Mouse (Mus musculus): Measurements from ENCODE around the gene Tmcc3. TPM values are rescaled to one million over a fixed set of nuclear protein-coding genes. Genes with fewer than 3 reads are reported as not detected.

The Tmcc3 gene
- polyA plus RNA-seq, 1 experiment from 2014 or later, result 11.3 TPM

GRCm38 (mm10) chr10:94457454-94457853 lies 145.7 kb downstream of the Tmcc3 start:
- Histone ChIP-seq H3K4me2 (ENCODE audit: low read length) (no peak overlapping the region), H3K27ac (replicated peaks; ENCODE audit: low read depth, low read length) (no peak overlapping the region), H3K4me3 (replicated peaks; ENCODE audit: low read depth, low read length) (no peak overlapping the region), H3K4me1 (ENCODE audit: control insufficient read depth, insufficient read depth, low read length) (no peaks in the 10 kb centered on the region), H3K9ac (replicated peaks; ENCODE audit: low read length) (no peak overlapping the region), H3K9me3 (ENCODE audit: control insufficient read depth, low read length) (no peaks in the 10 kb centered on the region), H3K36me3 (ENCODE audit: control insufficient read depth, insufficient read depth, low read length) (no peaks in the 10 kb centered on the region), H3K27me3 (ENCODE audit: control insufficient read depth, insufficient read depth, low read length) (no peaks in the 10 kb centered on the region)
- WGBS, result 74% methylated on average over 1 of the region's 1 CpGs
- DNase-seq (no peak), ATAC-seq (ENCODE audit: low FRiP score, low TSS enrichment) (no peak)

GRCm38 (mm10) chr10:94458690-94459089 lies 146.9 kb downstream of the Tmcc3 start:
- no peak overlapping the region for H3K27ac ChIP-seq (replicated peaks; ENCODE audit: low read depth, low read length)
- ATAC-seq (ENCODE audit: low FRiP score, low TSS enrichment), result no peak
- no peaks in the 10 kb centered on the region for H3K27me3 ChIP-seq (ENCODE audit: control insufficient read depth, insufficient read depth, low read length)
- no peaks in the 10 kb centered on the region for H3K9me3 ChIP-seq (ENCODE audit: control insufficient read depth, low read length)
- H3K4me2 ChIP-seq (ENCODE audit: low read length), result no peak overlapping the region
- 66% methylated on average over 6 of the region's 6 CpGs for WGBS
- no peak for DNase-seq
- no peak overlapping the region for H3K4me3 ChIP-seq (replicated peaks; ENCODE audit: low read depth, low read length)
- no peaks in the 10 kb centered on the region for H3K4me1 ChIP-seq (ENCODE audit: control insufficient read depth, insufficient read depth, low read length)
- H3K36me3 ChIP-seq (ENCODE audit: control insufficient read depth, insufficient read depth, low read length), result no peaks in the 10 kb centered on the region
- H3K9ac ChIP-seq (replicated peaks; ENCODE audit: low read length), result no peak overlapping the region

GRCm38 (mm10) chr10:94461378-94461777 lies 149.6 kb downstream of the Tmcc3 start:
- Histone ChIP-seq H3K27me3 (ENCODE audit: control insufficient read depth, insufficient read depth, low read length) (no peaks in the 10 kb centered on the region), H3K4me1 (ENCODE audit: control insufficient read depth, insufficient read depth, low read length) (no peaks in the 10 kb centered on the region), H3K9ac (replicated peaks; ENCODE audit: low read length) (no peak overlapping the region), H3K9me3 (ENCODE audit: control insufficient read depth, low read length) (no peaks in the 10 kb centered on the region), H3K27ac (replicated peaks; ENCODE audit: low read depth, low read length) (no peak overlapping the region), H3K36me3 (ENCODE audit: control insufficient read depth, insufficient read depth, low read length) (no peaks in the 10 kb centered on the region), H3K4me3 (replicated peaks; ENCODE audit: low read depth, low read length) (no peak overlapping the region), H3K4me2 (ENCODE audit: low read length) (no peak overlapping the region)
- no peak for ATAC-seq (ENCODE audit: low FRiP score, low TSS enrichment)
- 87% methylated on average over 3 of the region's 3 CpGs for WGBS
- no peak for DNase-seq

GRCm38 (mm10) chr10:94461871-94462270 lies 150.1 kb downstream of the Tmcc3 start:
- ATAC-seq (ENCODE audit: low FRiP score, low TSS enrichment) (no peak), DNase-seq (no peak)
- H3K27me3 ChIP-seq (ENCODE audit: control insufficient read depth, insufficient read depth, low read length), result no peaks in the 10 kb centered on the region
- no peak overlapping the region for H3K4me3 ChIP-seq (replicated peaks; ENCODE audit: low read depth, low read length)
- no peak overlapping the region for H3K4me2 ChIP-seq (ENCODE audit: low read length)
- no peaks in the 10 kb centered on the region for H3K9me3 ChIP-seq (ENCODE audit: control insufficient read depth, low read length)
- no peaks in the 10 kb centered on the region for H3K4me1 ChIP-seq (ENCODE audit: control insufficient read depth, insufficient read depth, low read length)
- WGBS, result 81% methylated on average over 8 of the region's 8 CpGs
- no peak overlapping the region for H3K9ac ChIP-seq (replicated peaks; ENCODE audit: low read length)
- H3K27ac ChIP-seq (replicated peaks; ENCODE audit: low read depth, low read length), result no peak overlapping the region
- H3K36me3 ChIP-seq (ENCODE audit: control insufficient read depth, insufficient read depth, low read length), result no peaks in the 10 kb centered on the region

- ATAC-seq (ENCODE audit: low FRiP score, low TSS enrichment) (no peak), DNase-seq (peak; percentile 43)
- H3K27ac ChIP-seq (replicated peaks; ENCODE audit: low read depth, low read length), result no peak overlapping the region
- 55% methylated on average over 15 of the region's 15 CpGs for WGBS
- no peaks in the 10 kb centered on the region for H3K9me3 ChIP-seq (ENCODE audit: control insufficient read depth, low read length)
- no peak overlapping the region for H3K4me2 ChIP-seq (ENCODE audit: low read length)
- H3K36me3 ChIP-seq (ENCODE audit: control insufficient read depth, insufficient read depth, low read length), result no peaks in the 10 kb centered on the region
- H3K9ac ChIP-seq (replicated peaks; ENCODE audit: low read length), result no peak overlapping the region
- no peaks in the 10 kb centered on the region for H3K4me1 ChIP-seq (ENCODE audit: control insufficient read depth, insufficient read depth, low read length)
- no peaks in the 10 kb centered on the region for H3K27me3 ChIP-seq (ENCODE audit: control insufficient read depth, insufficient read depth, low read length)
- no peak overlapping the region for H3K4me3 ChIP-seq (replicated peaks; ENCODE audit: low read depth, low read length)
Observed at GRCm38 (mm10) chr10:94462386-94463064, 150.8 kb downstream of the Tmcc3 start.

- no peaks in the 10 kb centered on the region for H3K27me3 ChIP-seq (ENCODE audit: control insufficient read depth, insufficient read depth, low read length)
- no peak overlapping the region for H3K4me2 ChIP-seq (ENCODE audit: low read length)
- no peak overlapping the region for H3K9ac ChIP-seq (replicated peaks; ENCODE audit: low read length)
- no peaks in the 10 kb centered on the region for H3K4me1 ChIP-seq (ENCODE audit: control insufficient read depth, insufficient read depth, low read length)
- DNase-seq (no peak), ATAC-seq (ENCODE audit: low FRiP score, low TSS enrichment) (no peak)
- no peak overlapping the region for H3K4me3 ChIP-seq (replicated peaks; ENCODE audit: low read depth, low read length)
- H3K27ac ChIP-seq (replicated peaks; ENCODE audit: low read depth, low read length), result no peak overlapping the region
- WGBS, result 84% methylated on average over 2 of the region's 2 CpGs
- H3K36me3 ChIP-seq (ENCODE audit: control insufficient read depth, insufficient read depth, low read length), result no peaks in the 10 kb centered on the region
- no peaks in the 10 kb centered on the region for H3K9me3 ChIP-seq (ENCODE audit: control insufficient read depth, low read length)
Observed at GRCm38 (mm10) chr10:94463410-94463809, 151.7 kb downstream of the Tmcc3 start.

GRCm38 (mm10) chr10:94465646-94466045 lies 153.9 kb downstream of the Tmcc3 start:
- WGBS, result 84% methylated on average over 6 of the region's 6 CpGs
- H3K27me3 ChIP-seq (ENCODE audit: control insufficient read depth, insufficient read depth, low read length), result no peaks in the 10 kb centered on the region
- no peak for DNase-seq
- H3K4me3 ChIP-seq (replicated peaks; ENCODE audit: low read depth, low read length), result no peak overlapping the region
- no peak overlapping the region for H3K4me2 ChIP-seq (ENCODE audit: low read length)
- no peak for ATAC-seq (ENCODE audit: low FRiP score, low TSS enrichment)
- no peak overlapping the region for H3K27ac ChIP-seq (replicated peaks; ENCODE audit: low read depth, low read length)
- no peaks in the 10 kb centered on the region for H3K9me3 ChIP-seq (ENCODE audit: control insufficient read depth, low read length)
- H3K36me3 ChIP-seq (ENCODE audit: control insufficient read depth, insufficient read depth, low read length), result no peaks in the 10 kb centered on the region
- H3K4me1 ChIP-seq (ENCODE audit: control insufficient read depth, insufficient read depth, low read length), result no peaks in the 10 kb centered on the region
- H3K9ac ChIP-seq (replicated peaks; ENCODE audit: low read length), result no peak overlapping the region

GRCm38 (mm10) chr10:94466313-94466712 lies 154.6 kb downstream of the Tmcc3 start:
- H3K9me3 ChIP-seq (ENCODE audit: control insufficient read depth, low read length), result no peaks in the 10 kb centered on the region
- no peak overlapping the region for H3K4me2 ChIP-seq (ENCODE audit: low read length)
- no peak overlapping the region for H3K9ac ChIP-seq (replicated peaks; ENCODE audit: low read length)
- no peak overlapping the region for H3K27ac ChIP-seq (replicated peaks; ENCODE audit: low read depth, low read length)
- DNase-seq (no peak), ATAC-seq (ENCODE audit: low FRiP score, low TSS enrichment) (no peak)
- no peaks in the 10 kb centered on the region for H3K27me3 ChIP-seq (ENCODE audit: control insufficient read depth, insufficient read depth, low read length)
- no peaks in the 10 kb centered on the region for H3K36me3 ChIP-seq (ENCODE audit: control insufficient read depth, insufficient read depth, low read length)
- no peak overlapping the region for H3K4me3 ChIP-seq (replicated peaks; ENCODE audit: low read depth, low read length)
- 83% methylated on average over 7 of the region's 7 CpGs for WGBS
- H3K4me1 ChIP-seq (ENCODE audit: control insufficient read depth, insufficient read depth, low read length), result no peaks in the 10 kb centered on the region

- no peak for ATAC-seq (ENCODE audit: low FRiP score, low TSS enrichment)
- no peak overlapping the region for H3K4me3 ChIP-seq (replicated peaks; ENCODE audit: low read depth, low read length)
- H3K27me3 ChIP-seq (ENCODE audit: control insufficient read depth, insufficient read depth, low read length), result no peaks in the 10 kb centered on the region
- DNase-seq, result no peak
- H3K27ac ChIP-seq (replicated peaks; ENCODE audit: low read depth, low read length), result no peak overlapping the region
- no peaks in the 10 kb centered on the region for H3K4me1 ChIP-seq (ENCODE audit: control insufficient read depth, insufficient read depth, low read length)
- H3K36me3 ChIP-seq (ENCODE audit: control insufficient read depth, insufficient read depth, low read length), result no peaks in the 10 kb centered on the region
- no peak overlapping the region for H3K4me2 ChIP-seq (ENCODE audit: low read length)
- WGBS, result 77% methylated on average over 8 of the region's 8 CpGs
- H3K9me3 ChIP-seq (ENCODE audit: control insufficient read depth, low read length), result no peaks in the 10 kb centered on the region
- no peak overlapping the region for H3K9ac ChIP-seq (replicated peaks; ENCODE audit: low read length)
Observed at GRCm38 (mm10) chr10:94471487-94471886, 159.7 kb downstream of the Tmcc3 start.

All from midbrain, embryonic 14.5 days (tissue).